Mouse (Mus musculus): Measurements from ENCODE around the gene Poldip2.
A peak's percentile ranks its signal among the peaks of the same experiment; 100 is the strongest.

Gene Poldip2

GRCm38 (mm10) chr11:78536690-78537084 lies 24.7 kb downstream of the Poldip2 start:
- no peak for DNase-seq (ENCODE audit: extremely low read depth, insufficient read length, low spot score)

DNA sequence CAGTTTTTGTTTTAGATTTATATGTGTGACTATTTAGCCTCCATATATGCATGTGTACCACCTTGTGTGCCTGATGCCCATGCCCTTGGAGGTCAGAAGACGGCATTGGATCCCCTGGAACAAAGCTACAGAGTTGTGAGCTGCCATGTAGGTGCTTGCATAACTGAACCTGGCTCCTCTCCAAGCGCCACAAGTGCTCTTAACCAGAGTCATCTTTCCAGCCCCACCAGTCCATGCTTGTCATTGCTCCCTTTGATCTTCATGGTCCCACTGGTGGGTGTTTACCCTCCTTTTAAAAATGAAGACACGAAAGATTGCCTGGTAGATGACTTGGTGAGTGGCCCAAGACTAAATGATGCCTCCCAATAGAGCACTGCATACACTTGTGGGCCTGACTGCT lies 28.4 kb downstream of the Poldip2 start:
- DNase-seq (ENCODE audit: extremely low read depth, insufficient read length, low spot score) = no peak

- no peak for DNase-seq (ENCODE audit: extremely low read depth, insufficient read length, low spot score)
Observed at GRCm38 (mm10) chr11:78544449-78545111, 32.6 kb downstream of the Poldip2 start.

DNA sequence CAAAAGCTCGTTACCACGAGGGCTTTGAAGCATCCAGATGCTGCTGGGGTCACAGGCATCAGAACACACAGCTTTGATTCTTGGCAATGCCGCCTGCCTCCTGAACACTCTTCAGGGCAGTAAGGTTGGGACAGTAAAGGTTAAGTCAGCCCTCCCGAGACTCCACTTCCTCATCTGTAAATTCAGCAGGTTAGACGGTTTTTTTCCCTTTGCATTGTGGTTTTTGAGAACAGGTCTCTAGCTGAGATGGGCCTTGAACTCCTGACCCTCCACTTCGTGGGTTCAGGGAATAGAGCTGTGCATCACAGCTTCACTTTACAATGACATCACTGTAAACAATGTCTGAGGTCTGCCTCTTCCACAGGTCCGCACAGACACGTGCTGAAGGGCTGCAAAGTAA lies 33.2 kb downstream of the Poldip2 start:
- DNase-seq (ENCODE audit: extremely low read depth, insufficient read length, low spot score) = no peak

GRCm38 (mm10) chr11:78547718-78548460 lies 35.9 kb downstream of the Poldip2 start:
- DNase-seq (ENCODE audit: extremely low read depth, insufficient read length, low spot score) = no peak

DNA sequence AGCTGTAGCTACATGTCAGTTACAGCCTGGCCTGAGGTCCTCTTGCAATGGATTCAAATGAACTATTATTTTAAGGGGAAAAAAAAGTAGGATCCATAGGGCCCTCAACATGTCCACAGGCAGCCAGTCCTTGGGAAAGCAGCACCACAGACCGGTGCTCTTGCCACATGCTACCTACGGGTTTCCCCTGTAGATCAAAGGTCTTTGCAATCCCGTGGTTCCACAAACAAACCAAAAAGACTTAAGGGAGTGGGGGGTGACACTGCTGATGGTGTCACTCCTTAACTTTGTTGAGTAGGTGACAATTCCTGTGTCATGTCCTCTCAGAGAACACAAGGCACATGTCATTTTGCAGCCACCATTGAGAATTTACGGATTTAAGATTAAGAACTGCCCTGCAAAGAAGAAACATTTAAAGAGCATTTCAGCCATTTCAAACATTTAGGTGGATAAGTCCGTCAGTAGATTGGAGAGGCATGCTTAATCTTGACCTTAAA lies 37.5 kb downstream of the Poldip2 start:
- no peak for DNase-seq (ENCODE audit: extremely low read depth, insufficient read length, low spot score)

DNA sequence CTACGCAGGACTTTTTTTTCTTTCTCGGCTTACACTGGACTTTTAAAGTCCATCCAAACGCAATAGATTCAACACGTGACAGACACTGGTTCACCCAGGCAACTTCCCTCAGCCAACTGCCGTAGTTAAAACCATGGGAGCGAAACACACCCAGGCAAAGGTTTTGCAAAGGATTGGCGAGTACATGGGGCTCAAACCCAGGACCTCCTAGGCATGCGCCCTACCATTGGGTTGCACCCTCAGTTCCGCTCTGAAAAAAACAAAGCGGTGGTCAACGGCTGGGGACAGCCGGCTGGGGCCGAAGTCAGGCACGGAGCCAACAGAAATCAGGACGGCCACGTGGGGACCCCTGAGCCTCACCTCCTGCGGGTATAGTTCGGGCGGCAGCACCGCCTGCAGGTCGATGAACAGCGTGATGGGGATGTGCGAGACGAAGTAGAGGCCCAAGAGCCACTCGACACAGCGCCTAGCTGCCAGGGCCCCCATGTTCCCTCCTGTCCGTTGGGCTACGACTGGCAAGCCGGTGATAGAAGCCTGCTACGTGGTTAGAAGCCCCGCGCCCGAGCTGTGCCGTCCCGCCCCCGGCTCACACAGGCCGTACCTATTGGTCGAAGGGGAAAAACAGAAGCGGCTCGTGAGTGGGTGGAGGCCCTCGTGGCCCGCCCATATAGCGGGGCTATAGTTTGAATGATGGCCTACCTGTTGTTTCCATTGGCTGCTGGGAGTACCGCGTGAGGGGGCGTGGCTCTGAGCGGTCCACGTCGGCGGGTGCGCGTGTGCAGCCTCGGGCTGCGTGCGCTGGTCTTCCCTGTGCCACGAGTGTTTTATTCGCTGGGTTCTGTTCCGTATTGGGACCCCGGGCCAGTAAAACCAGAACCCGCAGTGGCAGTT lies 38.4 kb downstream of the Poldip2 start, which contains the start of gene Tmem97:
TSS of gene Tmem97 (minus strand) at position 610 of the 891 bp plus-strand sequence.
- DNase-seq (ENCODE audit: extremely low read depth, insufficient read length, low spot score) = peak; percentile 97

DNA sequence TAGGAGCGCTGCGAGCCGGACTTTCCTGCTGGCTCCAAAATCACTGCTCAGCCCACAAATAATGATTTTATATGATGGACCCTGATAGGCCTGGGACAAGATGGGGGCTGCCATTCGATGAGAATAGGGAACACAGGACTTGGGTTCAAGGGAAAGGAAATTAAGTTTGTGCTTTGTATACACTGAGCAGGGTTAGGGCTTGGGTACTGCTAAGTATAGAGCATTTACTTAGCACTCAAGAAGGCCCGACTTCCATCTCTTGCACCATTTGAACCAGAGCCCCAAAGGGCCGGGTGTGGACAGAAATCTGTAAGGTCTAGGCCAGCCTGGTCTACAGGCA lies 39.0 kb downstream of the Poldip2 start:
- DNase-seq (ENCODE audit: extremely low read depth, insufficient read length, low spot score) = no peak

GRCm38 (mm10) chr11:78555623-78556022 lies 43.6 kb downstream of the Poldip2 start:
- no peak for DNase-seq (ENCODE audit: extremely low read depth, insufficient read length, low spot score)

DNA sequence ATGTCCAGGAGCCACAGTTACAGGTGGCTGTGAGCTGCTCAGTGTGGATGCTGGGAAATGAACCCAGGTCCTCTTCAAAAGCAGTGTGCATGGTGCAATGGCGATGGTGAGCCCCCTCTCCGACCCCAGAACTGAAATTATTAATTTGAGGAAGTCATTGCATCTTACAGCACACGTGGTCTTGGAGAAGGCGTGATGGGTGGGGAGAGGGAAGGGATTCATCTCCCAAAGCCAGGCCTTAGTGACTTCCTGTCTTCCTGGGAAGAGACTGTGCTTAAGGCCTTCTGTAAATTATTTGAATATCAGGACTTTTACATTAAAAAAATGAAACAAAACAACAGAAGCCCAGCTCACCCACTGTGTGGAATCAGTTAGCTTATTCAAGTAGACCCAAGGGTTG lies 44.1 kb downstream of the Poldip2 start:
- DNase-seq (ENCODE audit: extremely low read depth, insufficient read length, low spot score) = no peak

GRCm38 (mm10) chr11:78557241-78557640 lies 45.2 kb downstream of the Poldip2 start:
- no peak for DNase-seq (ENCODE audit: extremely low read depth, insufficient read length, low spot score)

GRCm38 (mm10) chr11:78560447-78560846 lies 48.5 kb downstream of the Poldip2 start:
- no peak for DNase-seq (ENCODE audit: extremely low read depth, insufficient read length, low spot score)

DNA sequence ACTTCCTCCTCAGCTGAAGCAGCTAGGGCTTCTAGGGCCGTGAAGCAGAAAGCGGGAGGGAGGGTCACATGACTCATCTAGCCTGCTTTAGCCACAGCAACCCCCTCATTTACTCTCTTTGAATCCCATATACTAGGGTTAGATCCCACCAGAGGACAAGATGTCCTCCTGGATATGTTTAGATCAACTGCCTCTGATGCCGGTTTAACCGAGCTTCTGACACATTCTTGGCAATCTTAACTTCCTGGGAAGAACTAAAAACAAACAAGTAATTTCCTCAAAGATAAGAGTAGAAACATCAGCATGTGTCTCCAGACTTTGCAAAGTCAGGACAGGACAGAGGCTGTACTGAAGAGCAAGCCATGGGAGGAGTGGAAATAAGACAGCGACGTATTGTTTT lies 54.8 kb downstream of the Poldip2 start:
- DNase-seq (ENCODE audit: extremely low read depth, insufficient read length, low spot score) = no peak

- DNase-seq (ENCODE audit: extremely low read depth, insufficient read length, low spot score) = no peak
Observed at GRCm38 (mm10) chr11:78567614-78568013, 55.6 kb downstream of the Poldip2 start.

GRCm38 (mm10) chr11:78568827-78569226 lies 56.8 kb downstream of the Poldip2 start:
- no peak for DNase-seq (ENCODE audit: extremely low read depth, insufficient read length, low spot score)

DNA sequence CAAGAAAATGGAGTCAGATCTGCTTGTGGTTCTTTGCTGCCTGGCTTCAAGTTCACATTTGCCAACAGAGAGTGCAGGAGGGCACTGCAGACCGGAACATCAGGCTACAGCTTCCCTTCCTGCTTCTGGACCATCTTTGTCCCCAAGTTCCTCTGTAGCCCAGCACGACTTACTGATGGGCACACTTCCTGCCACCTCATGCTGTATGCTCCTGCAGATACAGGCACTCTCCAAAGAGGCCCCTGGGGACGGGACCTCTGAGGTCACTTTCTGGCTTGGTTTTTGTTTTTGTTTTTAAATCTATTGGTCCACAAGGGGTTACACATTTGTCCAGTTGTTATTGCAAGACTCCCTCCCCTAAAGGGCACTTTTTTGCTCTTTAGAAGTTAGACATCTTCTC lies 57.8 kb downstream of the Poldip2 start:
- DNase-seq (ENCODE audit: extremely low read depth, insufficient read length, low spot score) = no peak

DNA sequence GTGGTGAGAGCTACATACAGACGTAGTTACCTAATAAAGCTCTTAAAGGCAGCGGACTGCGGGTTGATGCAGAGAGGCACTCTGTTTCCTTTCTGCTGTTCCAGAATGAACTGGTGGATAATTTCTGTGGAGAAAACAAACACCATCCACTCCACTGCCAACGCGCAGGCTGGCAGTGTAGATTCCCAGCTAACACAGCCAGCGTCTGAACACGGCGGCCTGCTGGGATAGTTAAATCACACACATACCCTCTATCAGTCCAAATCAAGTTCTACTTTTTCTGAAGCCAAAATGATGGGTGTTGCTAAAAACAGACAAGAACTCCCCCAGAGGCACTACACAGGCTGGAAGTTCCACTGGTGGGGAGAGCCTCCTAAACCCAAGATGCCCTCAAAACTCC lies 59.4 kb downstream of the Poldip2 start:
- DNase-seq (ENCODE audit: extremely low read depth, insufficient read length, low spot score) = no peak

- no peak for DNase-seq (ENCODE audit: extremely low read depth, insufficient read length, low spot score)
Observed at GRCm38 (mm10) chr11:78571854-78572253, 59.9 kb downstream of the Poldip2 start.

Data from 3134 (cell line).